Mouse (Mus musculus): Measurements from ENCODE around the gene Inip. TPM values are rescaled to one million over a fixed set of nuclear protein-coding genes. Genes with fewer than 3 reads are reported as not detected.

Gene Inip
- polyA plus RNA-seq (2015; fragmentation: Nextera tagmentation; extraction: Ambion mirVana), result 60.7 and 61.0 TPM in 2 replicates

GRCm38 (mm10) chr4:59801489-59801888 is at the start of gene Inip:
TSS of gene Inip (minus strand) at chr4:59801589.
- no peak within 1 kb of the TSS for H3K4me3 ChIP-seq
- H3K27me3 ChIP-seq, result no peaks in the 10 kb centered on the region
- no peaks in the 10 kb centered on the region for H3K9me3 ChIP-seq
- peaks cover 10% of the 10 kb centered on the region for H3K4me1 ChIP-seq
- no peaks in the 10 kb centered on the region for H3K36me3 ChIP-seq
- no peak for ATAC-seq (ENCODE audit: low FRiP score, low read depth)
- no peak within 1 kb of the TSS for H3K27ac ChIP-seq
- no peak within 1 kb of the TSS for H3K9ac ChIP-seq
- no peak within 1 kb of the TSS for H3K4me2 ChIP-seq (replicated peaks)

- H3K36me3 ChIP-seq, result peaks cover 7% of the 10 kb centered on the region
- H3K9ac ChIP-seq, result no peak overlapping the region
- no peak for ATAC-seq (ENCODE audit: low FRiP score, low read depth)
- no peak overlapping the region for H3K27ac ChIP-seq
- H3K27me3 ChIP-seq, result no peaks in the 10 kb centered on the region
- no peak overlapping the region for H3K4me3 ChIP-seq
- H3K9me3 ChIP-seq, result peaks cover 6% of the 10 kb centered on the region; the same call in 1 of the 2 replicates
- WGBS, result 73% methylated on average over 2 of the region's 2 CpGs
- H3K4me2 ChIP-seq (replicated peaks), result no peak overlapping the region
- H3K4me1 ChIP-seq, result peaks cover 3% of the 10 kb centered on the region; the same call in 1 of the 2 replicates
Measured at GRCm38 (mm10) chr4:59850181-59850580, 48.8 kb upstream of the Inip start.

- Histone ChIP-seq H3K9me3 (peaks cover 6% of the 10 kb centered on the region; the same call in 1 of the 2 replicates), H3K9ac (no peak overlapping the region), H3K27me3 (no peaks in the 10 kb centered on the region), H3K4me2 (replicated peaks) (no peak overlapping the region), H3K4me3 (no peak overlapping the region), H3K27ac (no peak overlapping the region), H3K4me1 (peaks cover 21% of the 10 kb centered on the region), H3K36me3 (peaks cover 7% of the 10 kb centered on the region)
- ATAC-seq (ENCODE audit: low FRiP score, low read depth), result no peak
- 85% methylated on average over 5 of the region's 5 CpGs for WGBS
Measured at GRCm38 (mm10) chr4:59847447-59847846, 46.1 kb upstream of the Inip start.

- H3K4me2 ChIP-seq (replicated peaks), result no peak overlapping the region
- no peak overlapping the region for H3K9ac ChIP-seq
- H3K4me3 ChIP-seq, result no peak overlapping the region
- H3K27ac ChIP-seq, result no peak overlapping the region
- no peaks in the 10 kb centered on the region for H3K9me3 ChIP-seq
- H3K27me3 ChIP-seq, result no peaks in the 10 kb centered on the region
- WGBS, result 85% methylated on average over 3 of the region's 3 CpGs
- H3K36me3 ChIP-seq, result peaks cover 7% of the 10 kb centered on the region; the same call in 1 of the 2 replicates
- peaks cover 30% of the 10 kb centered on the region for H3K4me1 ChIP-seq
- ATAC-seq (ENCODE audit: low FRiP score, low read depth), result no peak
Measured at GRCm38 (mm10) chr4:59845245-59845637, 43.9 kb upstream of the Inip start.

GRCm38 (mm10) chr4:59844460-59845244 is 43.3 kb upstream of the Inip start:
- no peak overlapping the region for H3K27ac ChIP-seq
- no peak overlapping the region for H3K9ac ChIP-seq
- no peaks in the 10 kb centered on the region for H3K27me3 ChIP-seq
- 77% methylated on average over 15 of the region's 15 CpGs for WGBS
- H3K4me1 ChIP-seq, result peaks cover 28% of the 10 kb centered on the region
- peaks cover 7% of the 10 kb centered on the region; the same call in 1 of the 2 replicates for H3K36me3 ChIP-seq
- H3K9me3 ChIP-seq, result no peaks in the 10 kb centered on the region
- ATAC-seq (ENCODE audit: low FRiP score, low read depth), result no peak
- H3K4me3 ChIP-seq, result no peak overlapping the region
- H3K4me2 ChIP-seq (replicated peaks), result no peak overlapping the region

- Histone ChIP-seq H3K27me3 (no peaks in the 10 kb centered on the region), H3K9ac (no peak overlapping the region), H3K9me3 (no peaks in the 10 kb centered on the region; the same call in 1 of the 2 replicates), H3K27ac (no peak overlapping the region), H3K36me3 (peaks cover 7% of the 10 kb centered on the region), H3K4me1 (peaks cover 16% of the 10 kb centered on the region), H3K4me3 (no peak overlapping the region), H3K4me2 (replicated peaks) (no peak overlapping the region)
- WGBS, result 63% methylated on average over 7 of the region's 7 CpGs
- ATAC-seq (ENCODE audit: low FRiP score, low read depth), result no peak
Measured at GRCm38 (mm10) chr4:59837659-59838058, 36.3 kb upstream of the Inip start.

- no peak for ATAC-seq (ENCODE audit: low FRiP score, low read depth)
- no peak overlapping the region for H3K4me2 ChIP-seq (replicated peaks)
- no peak overlapping the region for H3K4me3 ChIP-seq
- peaks cover 7% of the 10 kb centered on the region for H3K36me3 ChIP-seq
- H3K9me3 ChIP-seq, result no peaks in the 10 kb centered on the region; the same call in 1 of the 2 replicates
- no peak overlapping the region for H3K27ac ChIP-seq
- no peaks in the 10 kb centered on the region for H3K27me3 ChIP-seq
- H3K4me1 ChIP-seq, result peaks cover 4% of the 10 kb centered on the region; the same call in 1 of the 2 replicates
- H3K9ac ChIP-seq, result no peak overlapping the region
- WGBS, result 43% methylated on average over 6 of the region's 6 CpGs
Measured at GRCm38 (mm10) chr4:59832810-59833209, 31.4 kb upstream of the Inip start.

GRCm38 (mm10) chr4:59831038-59831437 is 29.6 kb upstream of the Inip start:
- H3K36me3 ChIP-seq, result peaks cover 12% of the 10 kb centered on the region
- H3K9me3 ChIP-seq, result no peaks in the 10 kb centered on the region
- no peak overlapping the region for H3K27ac ChIP-seq
- no peak overlapping the region for H3K4me3 ChIP-seq
- ATAC-seq (ENCODE audit: low FRiP score, low read depth), result no peak
- H3K4me2 ChIP-seq (replicated peaks), result no peak overlapping the region
- WGBS, result 81% methylated on average over 5 of the region's 5 CpGs
- no peaks in the 10 kb centered on the region for H3K4me1 ChIP-seq
- H3K27me3 ChIP-seq, result no peaks in the 10 kb centered on the region
- no peak overlapping the region for H3K9ac ChIP-seq

GRCm38 (mm10) chr4:59829072-59829471 is 27.7 kb upstream of the Inip start:
- Histone ChIP-seq H3K4me3 (no peak overlapping the region), H3K9me3 (no peaks in the 10 kb centered on the region), H3K27ac (no peak overlapping the region), H3K4me2 (replicated peaks) (no peak overlapping the region), H3K27me3 (no peaks in the 10 kb centered on the region), H3K36me3 (0 out of 2 replicates have a peak, but pooled peaks cover 4% of the 10 kb centered on the region), H3K9ac (no peak overlapping the region), H3K4me1 (no peaks in the 10 kb centered on the region)
- WGBS, result 81% methylated on average over 4 of the region's 4 CpGs
- ATAC-seq (ENCODE audit: low FRiP score, low read depth), result no peak

GRCm38 (mm10) chr4:59826381-59826780 is 25.0 kb upstream of the Inip start:
- 0 out of 2 replicates have a peak, but pooled peaks cover 4% of the 10 kb centered on the region for H3K36me3 ChIP-seq
- no peaks in the 10 kb centered on the region for H3K27me3 ChIP-seq
- H3K4me1 ChIP-seq, result no peaks in the 10 kb centered on the region
- no peak overlapping the region for H3K27ac ChIP-seq
- no peak for ATAC-seq (ENCODE audit: low FRiP score, low read depth)
- no peak overlapping the region for H3K9ac ChIP-seq
- H3K4me3 ChIP-seq, result no peak overlapping the region
- no peaks in the 10 kb centered on the region for H3K9me3 ChIP-seq
- no peak overlapping the region for H3K4me2 ChIP-seq (replicated peaks)
- 91% methylated on average over 5 of the region's 5 CpGs for WGBS

- H3K4me3 ChIP-seq, result no peak overlapping the region
- H3K4me2 ChIP-seq (replicated peaks), result no peak overlapping the region
- no peaks in the 10 kb centered on the region for H3K4me1 ChIP-seq
- 0 out of 2 replicates have a peak, but pooled peaks cover 4% of the 10 kb centered on the region for H3K36me3 ChIP-seq
- H3K9ac ChIP-seq, result no peak overlapping the region
- no peak overlapping the region for H3K27ac ChIP-seq
- no peaks in the 10 kb centered on the region for H3K9me3 ChIP-seq
- no peaks in the 10 kb centered on the region for H3K27me3 ChIP-seq
- WGBS, result 82% methylated on average over 6 of the region's 6 CpGs
- ATAC-seq (ENCODE audit: low FRiP score, low read depth), result no peak
Measured at GRCm38 (mm10) chr4:59825634-59826033, 24.2 kb upstream of the Inip start.

- no peak overlapping the region for H3K4me3 ChIP-seq
- H3K36me3 ChIP-seq, result 0 out of 2 replicates have a peak, but pooled peaks cover 4% of the 10 kb centered on the region
- H3K27ac ChIP-seq, result no peak overlapping the region
- no peaks in the 10 kb centered on the region for H3K9me3 ChIP-seq
- peaks cover 1% of the 10 kb centered on the region for H3K4me1 ChIP-seq
- no peaks in the 10 kb centered on the region for H3K27me3 ChIP-seq
- H3K9ac ChIP-seq, result no peak overlapping the region
- no peak for ATAC-seq (ENCODE audit: low FRiP score, low read depth)
- H3K4me2 ChIP-seq (replicated peaks), result no peak overlapping the region
- WGBS, result 89% methylated on average over 5 of the region's 5 CpGs
Measured at GRCm38 (mm10) chr4:59824860-59825259, 23.5 kb upstream of the Inip start.
